Mouse (Mus musculus): ENCODE measurements at regions not wholly inside any gene's neighbourhood (a gene's known extent, or its start where the extent isn't known, plus 50 kb on each side); places are given as distances from the start of the nearest gene placed in this dataset.

DNA sequence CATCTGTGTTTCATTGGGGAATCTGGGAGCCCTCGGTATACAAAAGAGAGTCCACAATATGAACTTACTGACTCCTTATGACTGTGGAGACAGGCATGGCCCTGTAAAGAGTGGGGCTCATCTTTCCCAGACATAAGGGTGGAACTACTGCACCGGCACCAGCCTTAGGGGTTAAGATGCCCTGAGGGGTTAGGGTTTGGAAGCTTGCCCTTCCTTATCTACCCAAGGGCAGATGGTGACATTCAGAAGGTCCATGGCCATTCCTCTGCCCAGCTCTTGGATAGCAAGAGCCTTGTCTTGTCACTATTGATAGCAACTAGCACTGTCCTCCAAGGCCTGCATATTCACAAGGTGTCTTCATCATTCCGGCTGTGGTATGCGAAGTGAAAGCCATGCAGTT lies 181.5 kb downstream of the Opa1 start:
- no peak for TF ChIP-seq CTCF (IDR thresholded peaks at IDR 0.05)
- no peak for TF ChIP-seq EP300 (IDR thresholded peaks at IDR 0.05)
